Mouse (Mus musculus) c-Kit-negative CD71-positive TER-119-positive erythroid progenitor cells, embryonic 14.5 days (primary cell): ENCODE measurements around the gene Usp22.
A peak's percentile ranks its signal among the peaks of the same experiment; 100 is the strongest.

Experiments
- DNase-seq: peaks from one replicate; pipeline ENCODE4 v3.0.0-alpha.2; 2013; ENCODE audit warnings: low read depth, low spot score

Gene Usp22

DNA sequence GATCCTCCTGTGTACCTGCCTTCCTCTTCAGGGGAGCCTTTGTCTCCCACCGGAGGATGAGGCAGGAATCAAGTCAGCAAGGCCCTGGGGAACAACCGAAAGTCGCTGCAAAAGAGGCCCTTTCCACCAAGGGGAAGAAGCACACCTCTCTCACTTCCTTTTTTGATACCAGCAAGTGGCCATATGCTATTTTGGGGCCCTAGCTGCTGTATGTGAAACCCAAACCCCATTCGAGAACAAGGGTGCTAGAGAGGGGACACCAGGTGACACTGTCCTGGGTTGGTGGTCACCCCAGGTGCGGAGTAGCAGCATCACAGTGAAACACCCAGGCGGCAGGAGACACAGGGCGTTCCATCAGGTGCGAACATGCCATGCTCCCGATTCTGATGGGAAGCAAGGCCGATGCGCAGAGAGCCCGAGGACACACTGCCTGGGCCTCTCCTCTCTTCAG lies 65.9 kb downstream of the Usp22 start:
- DNase-seq: no peak

DNA sequence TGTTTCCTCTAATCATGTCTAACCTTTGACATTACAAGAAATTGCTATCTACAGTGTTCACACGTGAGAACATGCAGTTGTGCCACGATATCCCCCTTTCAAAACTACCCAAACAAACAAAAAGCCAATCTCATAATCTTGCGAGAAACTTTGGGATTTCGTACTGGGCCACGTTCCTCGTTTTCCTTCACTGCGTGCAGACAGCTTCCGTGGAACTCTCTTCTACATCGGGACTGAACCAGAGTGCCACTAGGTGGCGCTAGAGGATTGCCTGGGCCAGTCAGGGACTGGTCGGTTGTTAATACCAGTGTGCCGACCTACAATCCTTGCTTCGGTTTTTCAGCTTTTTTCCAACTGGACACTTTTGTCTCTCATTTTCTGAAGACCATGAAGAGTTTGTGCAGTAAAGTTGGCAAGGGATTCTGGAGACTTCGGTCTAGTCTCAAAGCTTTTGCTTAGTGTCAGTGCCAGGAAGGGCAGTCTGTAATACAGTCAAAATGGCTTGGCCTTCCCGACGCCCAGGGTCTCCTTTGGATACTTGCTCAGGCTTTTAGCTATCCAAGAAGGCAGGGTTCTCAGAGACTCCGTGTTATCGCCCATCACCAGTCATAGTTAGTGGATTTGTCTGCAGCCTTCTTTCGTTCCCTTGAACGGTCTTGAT lies 70.5 kb downstream of the Usp22 start:
- peak; percentile 72 for DNase-seq

DNA sequence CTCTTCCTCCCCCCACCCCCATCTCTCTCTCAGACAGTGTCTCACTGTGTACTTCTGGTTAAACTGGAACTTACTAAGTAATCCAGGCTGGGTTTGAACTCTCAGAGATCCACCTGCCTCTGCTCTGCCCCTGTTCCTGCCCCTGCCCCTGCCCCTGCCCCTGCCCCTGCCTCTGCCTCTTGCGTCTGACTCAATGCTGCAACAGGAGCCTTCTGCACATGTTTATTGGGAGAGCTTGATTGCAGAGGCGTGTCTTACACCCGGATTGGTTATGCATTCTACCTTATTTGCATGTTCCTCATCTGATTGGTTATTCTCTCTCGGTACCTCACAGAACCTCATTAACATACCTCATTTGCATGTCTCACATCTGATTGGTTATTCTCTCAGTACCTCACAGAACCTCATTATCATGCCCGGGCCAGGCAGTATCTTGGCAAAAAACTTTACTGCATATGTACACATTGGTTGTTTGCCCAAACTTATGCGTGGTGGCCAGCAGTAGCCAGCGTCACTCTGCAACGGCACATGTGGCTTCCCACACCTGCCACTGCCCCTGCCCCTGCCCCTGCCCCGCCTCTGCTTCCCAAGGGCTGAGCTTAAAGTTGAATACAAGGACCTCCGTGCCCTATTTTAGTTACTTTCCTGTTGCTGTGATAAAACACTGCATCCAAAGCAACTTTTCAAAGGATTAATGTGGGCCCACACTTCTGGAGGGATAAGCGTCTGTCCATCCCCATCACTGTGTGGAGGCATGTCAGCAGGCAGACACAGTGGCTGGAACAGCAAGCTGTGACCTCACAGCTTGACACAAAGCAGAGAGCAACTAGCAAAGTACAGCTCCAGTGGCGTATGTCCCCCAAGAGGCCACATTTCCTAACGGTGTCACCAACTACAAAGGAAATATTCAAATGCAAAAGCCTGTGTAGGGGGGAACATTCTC lies 72.2 kb downstream of the Usp22 start:
- no peak for DNase-seq
